8 mouse cellular contexts compared by ENCODE assay signal in the genomic region with DNA sequence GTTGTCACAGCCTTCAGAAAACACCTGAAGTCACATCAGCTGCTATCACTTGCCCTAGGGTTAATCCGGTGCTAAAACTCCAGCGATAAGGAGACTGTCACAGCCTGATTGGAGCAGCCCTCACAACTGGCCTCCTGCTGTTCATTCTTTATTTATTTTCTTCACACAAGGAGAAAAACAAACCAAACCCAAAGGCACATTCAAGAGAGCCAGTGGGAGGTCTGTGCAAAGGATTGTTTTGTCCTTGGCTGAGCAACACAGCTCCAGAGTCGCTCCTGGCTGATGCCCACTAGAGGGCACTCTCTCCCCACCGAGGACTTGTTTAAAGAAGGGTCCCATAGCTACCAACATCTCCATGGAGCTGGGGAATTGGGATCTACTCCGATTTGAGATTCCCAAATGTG.
A peak's percentile ranks its signal among the peaks of the same experiment; 100 is the strongest.
DNase-seq lines count a peak whose midpoint lies in the region; ATAC-seq and TF ChIP-seq lines count a peak whose summit lies in the region.

No protein-coding gene starts in this region.

- H3K9me3 ChIP-seq in forebrain, embryonic 16.5 days (ENCODE audit: control insufficient read depth, low read length), result no peaks in the 10 kb centered on the region

- POLR2A ChIA-PET in Patski (lab: Charles Lee), result interaction anchor here (0.7 to 1.7 kb wide), 3 partner anchors 24 to 216 kb away, joined by 3 to 5 read pairs (median 4); no protein-coding TSS in a partner anchor

- DNase-seq in Patski (ENCODE audit: low read depth, low spot score), result no peak
- DNase-seq in cerebellum, adult 18-20 months, result peak; percentile 70 to 75
- DNase-seq in heart, postnatal 25 days (ENCODE audit: low spot score), result peak; percentile 21
- peak; percentile 82 for DNase-seq in layer of hippocampus, adult 11-12 months (ENCODE audit: low spot score)
- DNase-seq in lung, adult 18-20 months, result peak; percentile 56 to 73
- peak; percentile 72 for DNase-seq in ovary, postnatal 14 days (ENCODE audit: low spot score)

- H3K36me3 ChIP-seq in forebrain, embryonic 16.5 days (ENCODE audit: control insufficient read depth, insufficient read depth), result peaks cover 5% of the 10 kb centered on the region

- H3K27me3 ChIP-seq in Patski, result no peaks in the 10 kb centered on the region
- no peaks in the 10 kb centered on the region for H3K27me3 ChIP-seq in forebrain, embryonic 16.5 days (replicated peaks; ENCODE audit: control insufficient read depth, insufficient read depth, low read length)

- H3K9ac ChIP-seq in forebrain, embryonic 16.5 days (replicated peaks; ENCODE audit: low read depth, low read length), result no peak overlapping the region; the same call in 1 of the 2 replicates

- ATAC-seq in Patski, result peak; percentile 91
- ATAC-seq in forebrain, embryonic 16.5 days, result peak; percentile 86
- no peak for ATAC-seq in inflammation-experienced regulatory T-cells, adult 6 months

- CTCF ChIA-PET in Patski (lab: Charles Lee), result interaction anchor here (0.8 to 2.1 kb wide), 26 partner anchors 8 to 1133 kb away, joined by 3 to 10 read pairs (median 4); no protein-coding TSS in a partner anchor

- TF ChIP-seq CTCF in Patski (IDR thresholded peaks at IDR 0.05), result peak; percentile 98

- H3K4me2 ChIP-seq in forebrain, embryonic 16.5 days (ENCODE audit: low read length), result peak overlapping the region; percentile 6; the same call in 1 of the 2 replicates

- H3K27ac ChIP-seq in forebrain, embryonic 16.5 days (ENCODE audit: low read length), result peak overlapping the region; percentile 29

- no peak overlapping the region for H3K4me3 ChIP-seq in forebrain, embryonic 16.5 days (replicated peaks; ENCODE audit: low read length)

- intact Hi-C loops in heart, postnatal 25 days (cut with DNase I), result loop anchor here (2.0 to 10.0 kb wide), 6 partner anchors 109 to 1247 kb away; no protein-coding TSS in a partner anchor

- WGBS in forebrain, embryonic 16.5 days, result 4% methylated on average over 5 of the region's 5 CpGs

- in situ Hi-C loops in Patski (cut with MboI; ENCODE audit: low pct_unique_long_range_greater_than_20kb), result loop anchor here (10.0 kb wide), 6 partner anchors 111 to 1251 kb away; no protein-coding TSS in a partner anchor

- H3K4me1 ChIP-seq in forebrain, embryonic 16.5 days (replicated peaks; ENCODE audit: control insufficient read depth, insufficient read depth, low read length), result peaks cover 52% of the 10 kb centered on the region
